In genomic region chr2:30845152-30846070, GRCm38 (mm10) we compare ENCODE assay signal across 8 mouse cellular contexts. TPM values are rescaled to one million over a fixed set of nuclear protein-coding genes. Genes with fewer than 3 reads are reported as not detected.
DNase-seq lines count a peak whose midpoint lies in the region; ATAC-seq lines count a peak whose summit lies in the region.

No protein-coding gene starts in this region.

- H3K4me3 ChIP-seq in heart, embryonic 14.5 days (ENCODE audit: control insufficient read depth in 1 of 2, insufficient read depth in 1 of 2, low read depth in 1 of 2, low read length in 2 of 2), result peak overlapping the region; percentile 59 to 89
- peak overlapping the region; percentile 83 for H3K4me3 ChIP-seq in limb, embryonic 13.5 days
- H3K4me3 ChIP-seq in neural tube, embryonic 14.5 days (ENCODE audit: low read depth, low read length), result peak overlapping the region; percentile 37

- no peaks in the 10 kb centered on the region for H3K9me3 ChIP-seq in heart, embryonic 14.5 days (ENCODE audit: control insufficient read depth, low read length)
- no peaks in the 10 kb centered on the region for H3K9me3 ChIP-seq in limb, embryonic 13.5 days
- no peaks in the 10 kb centered on the region for H3K9me3 ChIP-seq in neural tube, embryonic 14.5 days (ENCODE audit: control insufficient read depth, low read length)

- peak; percentile 50 for DNase-seq in adrenal gland, postnatal 10 days
- no peak for DNase-seq in adrenal gland, adult 18-20 months (ENCODE audit: low spot score in 2 of 2)
- peak; percentile 52 for DNase-seq in adrenal gland, postnatal 14 days
- DNase-seq in left cerebral cortex, postnatal 14 days (ENCODE audit: low spot score in 2 of 2), result no peak
- no peak for DNase-seq in thymus, postnatal 14 days

- intact Hi-C loops in left cerebral cortex, postnatal 14 days (cut with DNase I), result no loop called here

- H3K4me1 ChIP-seq in heart, embryonic 14.5 days (ENCODE audit: control insufficient read depth in 2 of 2, insufficient read depth in 2 of 2, low read length in 2 of 2), result peaks cover 30 to 47% of the 10 kb centered on the region in 2 experiments
- H3K4me1 ChIP-seq in limb, embryonic 13.5 days, result peaks cover 65% of the 10 kb centered on the region
- H3K4me1 ChIP-seq in neural tube, embryonic 14.5 days (ENCODE audit: control insufficient read depth, insufficient read depth, low read length), result peaks cover 3% of the 10 kb centered on the region; the same call in 1 of the 2 replicates

- 0 out of 2 replicates have a peak, but pooled peaks have one; percentile 22 for ATAC-seq in heart, embryonic 14.5 days (ENCODE audit: insufficient number of reproducible peaks, insufficient read depth, low FRiP score, low read depth)
- ATAC-seq in limb, embryonic 13.5 days (ENCODE audit: low FRiP score, low read depth), result peak; percentile 62
- ATAC-seq in neural tube, embryonic 14.5 days (ENCODE audit: low read depth), result no peak

- WGBS in heart, embryonic 14.5 days, result under 1% methylated on average over 80 of the region's 80 CpGs
- WGBS in limb, embryonic 13.5 days, result under 1% methylated on average over 73 of the region's 80 CpGs
- 1% methylated on average over 78 of the region's 80 CpGs for WGBS in neural tube, embryonic 14.5 days

- peak overlapping the region; percentile 73 for H3K4me2 ChIP-seq in heart, embryonic 14.5 days (ENCODE audit: low read length)
- peak overlapping the region; percentile 79 for H3K4me2 ChIP-seq in limb, embryonic 13.5 days (replicated peaks)
- peak overlapping the region; percentile 62 for H3K4me2 ChIP-seq in neural tube, embryonic 14.5 days (ENCODE audit: low read depth, low read length)

- H3K27me3 ChIP-seq in heart, embryonic 14.5 days (ENCODE audit: control insufficient read depth, insufficient read depth, low read length), result peaks cover 7% of the 10 kb centered on the region; the same call in 1 of the 2 replicates
- no peaks in the 10 kb centered on the region for H3K27me3 ChIP-seq in limb, embryonic 13.5 days
- peaks cover 31% of the 10 kb centered on the region for H3K27me3 ChIP-seq in neural tube, embryonic 14.5 days (ENCODE audit: control insufficient read depth, insufficient read depth, low read length)

- peak overlapping the region; percentile 85 for H3K9ac ChIP-seq in heart, embryonic 14.5 days (ENCODE audit: low read length)
- H3K9ac ChIP-seq in limb, embryonic 13.5 days, result peak overlapping the region; percentile 97
- 0 out of 2 replicates have a peak overlapping the region, but pooled peaks have one; percentile 13 for H3K9ac ChIP-seq in neural tube, embryonic 14.5 days (replicated peaks; ENCODE audit: low read depth, low read length)

- H3K27ac ChIP-seq in heart, embryonic 14.5 days (replicated peaks in 1 of 2; ENCODE audit: control insufficient read depth in 1 of 2, insufficient read depth in 1 of 2, low read depth in 2 of 2, low read length in 2 of 2), result peak overlapping the region; percentile 20 to 75
- peak overlapping the region; percentile 84 for H3K27ac ChIP-seq in limb, embryonic 13.5 days
- H3K27ac ChIP-seq in neural tube, embryonic 14.5 days (ENCODE audit: low read depth, low read length), result no peak overlapping the region

- 0 out of 2 replicates have a peak, but pooled peaks cover 4% of the 10 kb centered on the region for H3K36me3 ChIP-seq in heart, embryonic 14.5 days (ENCODE audit: control insufficient read depth, insufficient read depth, low read length)
- H3K36me3 ChIP-seq in limb, embryonic 13.5 days, result no peaks in the 10 kb centered on the region
- no peaks in the 10 kb centered on the region for H3K36me3 ChIP-seq in neural tube, embryonic 14.5 days (ENCODE audit: control insufficient read depth, insufficient read depth, low read length)

RNA-seq across cellular contexts. Expression of gene Prrx2, which starts 10.6 kb away (rescaled TPM):
- 1 to 10 TPM; 2.3 to 4.0 TPM for total RNA-seq in adrenal gland, postnatal 10 days (2021)
- total RNA-seq in adrenal gland, adult 18-20 months (2021), result 1 to 10 TPM in 1 of 2 experiments, under 1 TPM in 1; 0.33 to 1.8 TPM
- total RNA-seq in adrenal gland, postnatal 14 days (2021), result 1.6 and 2.4 TPM in 2 replicates
- polyA plus RNA-seq in heart, embryonic 14.5 days (2014; fragmentation: Nextera tagmentation; extraction: Ambion mirVana), result 33.2 and 47.0 TPM in 2 replicates
- 93.6 and 102 TPM in 2 replicates for polyA plus RNA-seq in limb, embryonic 13.5 days (2015; fragmentation: Nextera tagmentation; extraction: Ambion mirVana)
- 0.70 and 0.99 TPM in 2 replicates for polyA plus RNA-seq in neural tube, embryonic 14.5 days (2014; fragmentation: Nextera tagmentation; extraction: Ambion mirVana)
- total RNA-seq in left cerebral cortex, postnatal 14 days (2021), result 1 to 10 TPM; 2.3 to 3.3 TPM

RNA-seq across cellular contexts. Expression of gene Asb6, which starts 15.3 kb away (rescaled TPM):
- total RNA-seq in adrenal gland, postnatal 10 days (2021), result 10 to 100 TPM; 17.2 to 19.6 TPM
- 10 to 100 TPM; 27.1 to 33.8 TPM for total RNA-seq in adrenal gland, adult 18-20 months (2021)
- 22.3 and 25.8 TPM in 2 replicates for total RNA-seq in adrenal gland, postnatal 14 days (2021)
- 16.7 and 17.8 TPM in 2 replicates for polyA plus RNA-seq in heart, embryonic 14.5 days (2014; fragmentation: Nextera tagmentation; extraction: Ambion mirVana)
- 38.7 and 39.2 TPM in 2 replicates for polyA plus RNA-seq in limb, embryonic 13.5 days (2015; fragmentation: Nextera tagmentation; extraction: Ambion mirVana)
- polyA plus RNA-seq in neural tube, embryonic 14.5 days (2014; fragmentation: Nextera tagmentation; extraction: Ambion mirVana), result 35.9 and 36.9 TPM in 2 replicates
- total RNA-seq in left cerebral cortex, postnatal 14 days (2021), result 10 to 100 TPM; 30.7 to 35.9 TPM

RNA-seq across cellular contexts. Expression of gene Ntmt1, which starts 37.8 kb away (rescaled TPM):
- total RNA-seq in adrenal gland, postnatal 10 days (2021), result 10 to 100 TPM; 33.4 to 34.9 TPM
- total RNA-seq in adrenal gland, adult 18-20 months (2021), result 10 to 100 TPM; 35.2 to 42.8 TPM
- total RNA-seq in adrenal gland, postnatal 14 days (2021), result 32.3 and 37.7 TPM in 2 replicates
- polyA plus RNA-seq in heart, embryonic 14.5 days (2014; fragmentation: Nextera tagmentation; extraction: Ambion mirVana), result 84.2 and 84.9 TPM in 2 replicates
- 98.1 and 104 TPM in 2 replicates for polyA plus RNA-seq in limb, embryonic 13.5 days (2015; fragmentation: Nextera tagmentation; extraction: Ambion mirVana)
- polyA plus RNA-seq in neural tube, embryonic 14.5 days (2014; fragmentation: Nextera tagmentation; extraction: Ambion mirVana), result 105 and 112 TPM in 2 replicates
- 10 to 100 TPM; 39.6 to 40.7 TPM for total RNA-seq in left cerebral cortex, postnatal 14 days (2021)

RNA-seq across cellular contexts. Expression of gene 1700001O22Rik, which starts 42.0 kb away (rescaled TPM):
- 1 to 10 TPM in 1 of 2 experiments, under 1 TPM in 1; 0.96 to 1.2 TPM for total RNA-seq in adrenal gland, postnatal 10 days (2021)
- 1 to 10 TPM; 2.1 to 2.8 TPM for total RNA-seq in adrenal gland, adult 18-20 months (2021)
- 0.98 and 2.0 TPM in 2 replicates for total RNA-seq in adrenal gland, postnatal 14 days (2021)
- 1.8 and 2.1 TPM in 2 replicates for polyA plus RNA-seq in heart, embryonic 14.5 days (2014; fragmentation: Nextera tagmentation; extraction: Ambion mirVana)
- polyA plus RNA-seq in limb, embryonic 13.5 days (2015; fragmentation: Nextera tagmentation; extraction: Ambion mirVana), result 3.2 and 3.4 TPM in 2 replicates
- polyA plus RNA-seq in neural tube, embryonic 14.5 days (2014; fragmentation: Nextera tagmentation; extraction: Ambion mirVana), result 0.89 and 1.9 TPM in 2 replicates
- total RNA-seq in left cerebral cortex, postnatal 14 days (2021), result 1 to 10 TPM; 2.4 to 3.6 TPM

Comparison
In these comparisons a context has a peak if more than half of its experiments do, and no peak if none do; other contexts are left out.
1. DNase-seq: peak in adrenal gland, postnatal 10 days (single experiment) and adrenal gland, postnatal 14 days (single experiment); none in adrenal gland, adult 18-20 months (0 of 2), left cerebral cortex, postnatal 14 days (0 of 2) and thymus, postnatal 14 days (single experiment).
2. H3K9ac ChIP-seq: peak in every context shown above with its lines; median percentile 97 in limb, embryonic 13.5 days; 85 in heart, embryonic 14.5 days; 13 in neural tube, embryonic 14.5 days.
3. Peak in every context shown above with its lines, with median percentiles within 50 percentile points of each other: H3K4me2 ChIP-seq and H3K4me3 ChIP-seq.